Comparison of ENCODE assay signal across 8 mouse cellular contexts in the genomic region with DNA sequence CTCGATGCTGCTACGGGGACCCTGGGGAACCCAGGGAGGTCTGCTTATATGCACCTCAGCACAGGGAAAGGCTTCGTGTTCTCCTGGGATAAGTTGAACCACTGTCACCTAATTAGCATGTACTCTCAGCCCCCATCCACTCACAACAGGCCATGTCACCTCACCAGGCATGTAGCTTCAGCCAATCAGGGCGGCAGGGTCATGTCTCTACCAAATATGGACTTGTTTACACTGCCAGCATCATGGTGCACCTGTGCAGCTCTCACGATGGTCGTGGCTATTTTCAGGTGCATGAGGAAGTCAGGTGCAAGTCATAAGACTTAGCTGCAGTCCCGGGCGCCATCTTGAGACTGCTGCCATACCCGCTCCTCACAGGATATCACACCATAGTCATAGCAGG. TPM values are rescaled to one million over a fixed set of nuclear protein-coding genes. Genes with fewer than 3 reads are reported as not detected.
DNase-seq lines count a peak whose midpoint lies in the region; ATAC-seq and TF ChIP-seq lines count a peak whose summit lies in the region.
"Not testable (repeated sequence)": the region's sequence is repeated elsewhere in the genome, so short reads cannot be mapped to it uniquely, and the experiment has no call there.

A gene (minus strand): TSS at position 101 of the 400 bp plus-strand sequence.

- H3K27me3 ChIP-seq in heart, embryonic 15.5 days; intestine, embryonic 15.5 days (replicated peaks); lung, postnatal 0 days (replicated peaks; ENCODE audit: insufficient read depth, low read length); neural tube, embryonic 15.5 days (replicated peaks): not testable (repeated sequence)

- 88% methylated on average over 9 of the region's 9 CpGs for WGBS in heart, embryonic 15.5 days
- 91% methylated on average over 9 of the region's 9 CpGs for WGBS in intestine, embryonic 15.5 days
- 89% methylated on average over 9 of the region's 9 CpGs for WGBS in lung, postnatal 0 days
- WGBS in neural tube, embryonic 15.5 days: 96% methylated on average over 9 of the region's 9 CpGs

- TF ChIP-seq CTCF in lung, postnatal 0 days (IDR thresholded peaks at IDR 0.05): not testable (repeated sequence)

- H3K9me3 ChIP-seq in heart, embryonic 15.5 days (replicated peaks); intestine, embryonic 15.5 days; lung, postnatal 0 days (ENCODE audit: low read length); neural tube, embryonic 15.5 days (replicated peaks): not testable (repeated sequence)

- H3K27ac ChIP-seq in heart, embryonic 15.5 days; intestine, embryonic 15.5 days; lung, postnatal 0 days (ENCODE audit: low read length); neural tube, embryonic 15.5 days (replicated peaks): not testable (repeated sequence)

- not testable (repeated sequence) for H3K4me2 ChIP-seq in heart, embryonic 15.5 days; intestine, embryonic 15.5 days (replicated peaks); lung, postnatal 0 days (replicated peaks; ENCODE audit: low read depth, low read length); neural tube, embryonic 15.5 days

- not testable (repeated sequence) for H3K9ac ChIP-seq in heart, embryonic 15.5 days; intestine, embryonic 15.5 days; lung, postnatal 0 days (replicated peaks; ENCODE audit: low read depth); neural tube, embryonic 15.5 days (replicated peaks)

- not testable (repeated sequence) for DNase-seq in frontal cortex, adult 2 months (ENCODE audit: extremely low spot score in 1 of 2, low spot score in 1 of 2); left cerebral cortex, postnatal 14 days (ENCODE audit: low spot score in 2 of 2); lung, postnatal 0 days (ENCODE audit: low spot score)

- TF ChIP-seq EP300 in lung, postnatal 0 days (IDR thresholded peaks at IDR 0.05): not testable (repeated sequence)

- H3K4me1 ChIP-seq in heart, embryonic 15.5 days (replicated peaks); intestine, embryonic 15.5 days (replicated peaks); lung, postnatal 0 days (ENCODE audit: insufficient read depth, low read depth, low read length); neural tube, embryonic 15.5 days: not testable (repeated sequence)

- intact Hi-C loops in left cerebral cortex, postnatal 14 days (cut with DNase I): not testable (repeated sequence)

- ATAC-seq in CD4-positive, CD25-positive, alpha-beta regulatory T cell, adult 4 months; common myeloid progenitor, adult 5-6 weeks (replicated peaks; ENCODE audit: low read depth, poor library complexity, severe bottlenecking); heart, embryonic 15.5 days (replicated peaks; ENCODE audit: insufficient number of reproducible peaks, insufficient read depth, low FRiP score, low read depth); intestine, embryonic 15.5 days; lung, postnatal 0 days; neural tube, embryonic 15.5 days (ENCODE audit: low FRiP score): not testable (repeated sequence)

- H3K36me3 ChIP-seq in heart, embryonic 15.5 days; intestine, embryonic 15.5 days; lung, postnatal 0 days (ENCODE audit: insufficient read depth, low read length); neural tube, embryonic 15.5 days: not testable (repeated sequence)

- not testable (repeated sequence) for H3K4me3 ChIP-seq in heart, embryonic 15.5 days; intestine, embryonic 15.5 days (replicated peaks); lung, postnatal 0 days (ENCODE audit: low read depth, low read length); neural tube, embryonic 15.5 days (replicated peaks)

RNA-seq across cellular contexts. Expression of the gene that starts here (rescaled TPM):
- 100 to 1,000 TPM; 207 to 227 TPM for polyA plus RNA-seq in CD4-positive, CD25-positive, alpha-beta regulatory T cell, adult 4 months (2017; shearing (Covaris generic))
- 116 and 141 TPM in 2 replicates for total RNA-seq in common myeloid progenitor, adult 5-6 weeks (2017)
- 215 and 231 TPM in 2 replicates for polyA plus RNA-seq in frontal cortex, adult 2 months (2012; rRNA removed)
- polyA plus RNA-seq in heart, embryonic 15.5 days (2015; fragmentation: Nextera tagmentation; extraction: Ambion mirVana): 63.2 and 69.1 TPM in 2 replicates
- polyA plus RNA-seq in intestine, embryonic 15.5 days (2015; fragmentation: Nextera tagmentation; extraction: Ambion mirVana): 44.5 and 52.0 TPM in 2 replicates
- 100 to 1,000 TPM; 478 to 500 TPM for total RNA-seq in left cerebral cortex, postnatal 14 days (2021)
- 49.6 and 67.5 TPM in 2 replicates for polyA plus RNA-seq in lung, postnatal 0 days (2015; fragmentation: Nextera tagmentation; extraction: Ambion mirVana)
- polyA plus RNA-seq in neural tube, embryonic 15.5 days (2015; fragmentation: Nextera tagmentation; extraction: Ambion mirVana): 115 and 120 TPM in 2 replicates
